Mouse (Mus musculus) fat pad, adult 2 months (tissue): ENCODE measurements around the gene Unc13d.
"Not testable (repeated sequence)": the region's sequence is repeated elsewhere in the genome, so short reads cannot be mapped to it uniquely, and the experiment has no call there.

ENCODE experiments used
- DNase-seq: peaks from one replicate; pipeline ENCODE4 v3.0.0-alpha.2; 2011; ENCODE audit warnings: low read depth, low spot score; ENCODE audit errors: extremely low read depth

Gene Unc13d

DNA sequence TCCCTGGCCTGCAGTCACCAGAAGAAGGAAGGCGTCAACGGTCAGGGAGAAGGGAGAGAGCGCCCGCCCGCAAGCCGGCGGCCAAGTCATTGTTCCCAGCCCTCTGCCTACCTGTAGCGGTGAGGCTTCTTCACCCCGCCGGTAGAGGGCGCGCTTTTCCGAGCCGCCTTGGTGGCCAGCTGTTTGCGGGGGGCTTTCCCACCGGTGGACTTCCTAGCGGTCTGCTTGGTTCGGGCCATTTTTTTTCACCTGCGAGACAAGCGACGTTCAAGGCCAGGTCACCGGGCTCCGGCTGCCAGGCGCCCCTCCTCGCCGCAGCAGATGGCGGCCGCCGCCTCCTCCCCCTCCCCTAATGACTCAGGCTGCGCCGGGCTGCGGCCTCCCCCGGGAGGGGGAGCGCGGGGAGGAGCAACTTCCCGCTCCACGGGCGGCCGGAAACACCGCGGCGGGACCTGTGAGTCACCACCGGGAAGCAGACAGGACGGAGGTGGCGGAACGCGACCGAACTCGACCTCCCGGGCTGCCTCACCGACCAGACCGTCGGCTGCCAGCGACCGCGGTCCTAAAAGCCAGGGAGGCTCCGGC, 53.9 kb downstream of the Unc13d start:
- no peak for DNase-seq

DNA sequence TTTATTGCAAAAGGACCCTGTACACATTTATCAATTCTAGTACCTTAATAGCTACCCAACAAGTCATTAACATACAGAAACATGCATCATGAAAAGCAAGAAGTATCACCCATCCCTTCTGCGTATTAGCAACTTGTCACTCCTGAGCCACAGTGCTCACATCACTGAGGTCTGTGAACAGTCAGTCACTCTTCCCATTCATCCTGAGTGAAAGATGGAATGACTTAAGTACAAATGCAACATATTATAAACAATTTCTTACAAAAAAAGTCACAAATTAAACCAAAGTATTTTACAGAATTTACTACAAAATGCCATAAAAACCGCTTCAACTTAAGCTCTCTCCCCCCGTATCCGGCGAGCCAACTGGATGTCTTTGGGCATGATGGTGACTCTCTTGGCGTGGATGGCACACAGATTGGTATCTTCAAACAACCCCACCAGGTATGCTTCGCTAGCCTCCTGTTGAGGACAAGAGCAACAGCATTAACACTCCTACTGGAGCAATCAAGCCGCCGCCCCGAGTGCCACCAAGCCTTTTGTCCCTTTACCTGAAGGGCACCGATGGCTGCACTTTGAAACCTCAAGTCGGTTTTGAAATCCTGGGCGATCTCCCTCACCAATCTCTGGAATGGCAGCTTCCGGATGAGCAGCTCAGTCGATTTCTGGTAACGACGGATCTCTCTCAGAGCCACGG, 54.5 kb downstream of the Unc13d start:
- not testable (repeated sequence) for DNase-seq

DNA sequence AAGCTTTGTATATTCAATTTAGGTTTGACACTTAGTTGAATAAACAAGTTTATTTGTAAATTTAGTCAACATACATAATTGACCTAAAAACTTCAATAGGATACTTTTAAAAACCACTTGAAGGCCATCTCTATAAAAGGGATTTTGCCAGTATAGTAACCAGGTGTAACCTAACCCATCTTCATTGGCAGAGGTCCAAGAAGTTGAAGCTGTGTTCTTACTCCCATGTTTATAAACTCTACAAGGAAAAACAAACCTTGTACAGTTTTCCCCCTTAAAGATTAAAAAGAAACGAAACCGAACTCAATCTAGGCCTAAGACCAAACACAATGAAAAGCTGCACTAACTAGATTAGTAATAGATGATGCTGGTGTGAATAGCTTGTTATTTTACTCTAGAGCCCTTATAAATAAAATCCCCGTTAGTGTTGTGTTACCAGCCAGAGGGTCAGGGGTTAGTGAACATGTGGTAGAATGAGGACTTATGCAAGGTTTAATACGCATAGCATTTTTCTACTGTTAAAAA, 55.4 kb downstream of the Unc13d start:
- no peak for DNase-seq

DNA sequence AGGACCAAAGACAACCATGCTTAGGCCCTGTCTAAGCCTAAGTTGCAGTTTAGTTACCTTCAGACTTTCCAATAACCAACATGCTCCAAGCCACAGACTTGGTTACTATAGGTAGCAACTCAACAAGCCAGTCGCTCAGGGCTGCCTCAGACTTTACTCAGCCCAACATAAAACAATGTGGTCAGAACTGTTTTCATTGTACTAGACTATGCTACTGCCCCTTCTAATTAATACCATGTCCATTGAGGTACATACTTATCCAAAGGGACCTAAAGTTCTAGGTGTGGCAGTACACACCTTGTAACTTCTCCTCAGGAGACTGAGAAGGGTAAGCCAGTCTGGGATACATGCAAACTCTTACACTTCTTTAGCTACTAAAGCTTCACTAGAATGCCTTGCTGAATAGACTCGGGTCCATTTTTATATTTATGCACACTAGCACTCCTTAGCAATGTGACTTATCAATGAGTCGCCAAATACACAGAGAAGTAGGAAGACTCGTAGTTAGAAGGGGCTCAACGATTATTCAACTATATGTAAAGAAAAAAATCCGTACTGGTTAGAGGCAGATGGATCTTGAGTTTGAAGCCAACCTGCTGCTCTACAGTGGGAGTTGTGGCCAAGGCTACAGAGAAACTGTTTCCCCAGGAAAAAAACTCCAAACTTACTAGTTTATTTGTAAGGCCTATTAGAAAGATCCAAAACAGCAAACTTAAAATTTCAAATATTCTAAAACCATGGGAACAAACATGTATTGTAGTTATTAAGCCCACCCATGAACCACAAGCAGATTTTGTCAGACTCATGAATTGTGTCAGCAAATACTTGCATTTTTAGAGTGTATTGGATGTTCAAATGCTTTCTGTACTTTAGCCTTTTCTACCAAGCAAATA, 56.2 kb downstream of the Unc13d start:
- DNase-seq, result no peak

DNA sequence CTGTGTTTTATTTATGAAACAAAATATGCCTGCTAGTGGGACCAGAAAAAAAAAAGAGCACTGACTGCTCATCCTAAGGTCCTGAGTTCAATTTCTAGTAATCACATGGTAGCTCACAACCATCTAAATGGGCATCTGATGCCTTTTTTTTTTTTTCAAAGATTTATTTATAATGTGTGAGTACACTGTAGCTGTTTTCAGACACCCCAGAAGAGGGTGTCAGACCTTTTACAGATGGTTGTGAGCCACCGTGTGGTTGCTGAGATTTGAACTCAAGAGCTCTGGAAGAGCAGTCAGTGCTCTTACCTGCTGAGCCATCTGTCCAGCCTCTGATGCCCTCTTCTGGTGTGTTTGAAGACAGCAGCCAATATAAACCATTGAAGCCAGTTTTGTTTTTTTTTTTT, 57.2 kb downstream of the Unc13d start:
- no peak for DNase-seq

DNA sequence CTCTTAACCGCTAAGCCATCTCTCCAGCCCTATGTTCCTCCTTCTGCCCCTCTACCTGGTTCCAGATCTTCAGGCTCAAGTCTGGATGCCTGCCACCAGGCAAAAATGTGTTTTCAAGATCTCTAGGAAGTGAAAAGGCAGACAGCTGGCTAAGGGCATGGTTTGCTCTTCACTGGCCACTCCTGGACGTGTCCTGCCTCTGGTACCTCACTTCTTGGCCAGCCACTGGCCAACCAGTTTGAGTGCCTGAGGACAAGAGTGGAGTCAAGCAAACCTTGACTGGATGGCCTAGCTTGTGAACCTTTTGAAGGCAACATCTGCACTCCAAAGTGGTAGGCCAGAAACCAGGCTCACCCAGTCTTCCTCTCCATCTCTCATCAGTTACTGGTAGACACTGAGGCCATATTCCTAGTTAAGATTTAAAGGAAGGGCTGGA, 57.8 kb downstream of the Unc13d start:
- no peak for DNase-seq

DNA sequence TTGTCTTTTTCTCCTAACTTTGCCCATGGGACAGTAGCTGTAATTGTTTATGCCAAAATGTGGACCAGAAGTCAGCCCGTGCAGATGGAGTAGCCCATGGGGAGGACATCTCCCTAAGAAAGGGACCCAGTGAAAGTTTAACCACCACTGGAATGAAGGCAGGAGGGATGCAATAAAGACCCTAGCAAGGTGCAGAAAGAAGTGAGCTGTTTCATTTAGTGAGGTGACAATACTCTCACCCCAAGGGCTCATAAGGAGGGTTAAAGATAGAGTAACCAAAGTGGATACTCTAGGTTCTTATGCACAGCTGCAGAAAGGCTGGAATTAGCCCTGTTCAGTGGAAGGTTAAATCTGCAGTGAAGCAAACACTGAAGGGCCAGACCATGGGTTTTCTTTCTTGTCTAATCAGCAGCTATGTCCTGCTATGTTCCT, 58.4 kb downstream of the Unc13d start:
- no peak for DNase-seq

DNA sequence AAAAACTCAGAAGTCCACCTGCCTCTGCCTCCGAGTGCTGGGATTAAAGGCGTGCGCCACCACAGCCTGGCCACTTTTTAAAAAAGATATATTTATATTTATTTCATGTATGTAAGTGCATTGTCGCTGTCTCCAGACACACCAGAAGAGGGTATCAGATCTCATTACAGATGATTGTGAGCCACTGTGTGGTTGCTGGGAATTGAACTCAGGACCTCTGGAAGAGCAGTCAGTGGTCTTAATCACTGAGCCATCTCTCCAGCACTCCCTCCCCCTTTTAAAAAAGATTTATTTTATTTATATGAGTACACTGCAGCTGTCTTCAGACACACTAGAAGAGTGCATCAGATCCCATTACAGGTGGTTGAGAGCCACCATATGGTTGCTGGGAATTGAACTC, 58.9 kb downstream of the Unc13d start:
- not testable (repeated sequence) for DNase-seq

DNA sequence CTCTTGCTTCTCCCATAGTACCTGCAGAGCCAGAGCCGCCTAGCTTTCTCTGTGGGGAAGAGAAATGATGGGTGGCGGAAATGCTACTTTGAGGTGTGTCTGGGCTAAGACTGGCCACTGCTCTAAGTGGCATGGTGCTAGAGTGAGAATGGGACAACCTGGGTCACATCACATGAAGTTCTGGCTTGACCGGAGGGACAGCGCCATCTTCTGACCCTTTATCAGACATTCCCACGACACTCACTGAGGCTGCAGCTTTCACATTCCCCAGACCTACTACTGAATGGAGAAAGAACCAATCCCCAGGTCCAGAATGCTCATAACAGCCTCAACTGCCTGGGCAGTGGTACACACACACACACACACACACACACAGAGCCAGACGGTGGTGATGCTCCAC, 59.7 kb downstream of the Unc13d start:
- no peak for DNase-seq

DNA sequence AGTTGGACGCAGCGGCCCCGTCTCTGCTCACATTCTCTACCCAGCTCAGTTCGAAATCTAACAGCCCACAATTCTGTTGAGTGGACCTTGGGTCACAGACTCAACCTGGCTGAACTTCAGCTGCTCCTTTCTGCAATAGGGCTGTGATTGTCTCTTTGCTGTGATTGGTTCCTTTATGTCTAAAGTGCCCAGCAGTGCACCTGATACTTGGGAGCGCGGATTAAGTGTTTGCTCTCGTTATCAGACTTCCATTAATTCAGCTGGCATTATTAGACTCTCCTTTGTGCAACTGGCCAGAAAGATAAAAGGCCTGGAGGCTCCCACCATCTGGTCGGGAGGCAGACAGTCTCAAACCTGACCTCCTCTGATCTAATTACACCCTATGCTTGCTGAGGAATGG, 62.9 kb downstream of the Unc13d start:
- no peak for DNase-seq

DNA sequence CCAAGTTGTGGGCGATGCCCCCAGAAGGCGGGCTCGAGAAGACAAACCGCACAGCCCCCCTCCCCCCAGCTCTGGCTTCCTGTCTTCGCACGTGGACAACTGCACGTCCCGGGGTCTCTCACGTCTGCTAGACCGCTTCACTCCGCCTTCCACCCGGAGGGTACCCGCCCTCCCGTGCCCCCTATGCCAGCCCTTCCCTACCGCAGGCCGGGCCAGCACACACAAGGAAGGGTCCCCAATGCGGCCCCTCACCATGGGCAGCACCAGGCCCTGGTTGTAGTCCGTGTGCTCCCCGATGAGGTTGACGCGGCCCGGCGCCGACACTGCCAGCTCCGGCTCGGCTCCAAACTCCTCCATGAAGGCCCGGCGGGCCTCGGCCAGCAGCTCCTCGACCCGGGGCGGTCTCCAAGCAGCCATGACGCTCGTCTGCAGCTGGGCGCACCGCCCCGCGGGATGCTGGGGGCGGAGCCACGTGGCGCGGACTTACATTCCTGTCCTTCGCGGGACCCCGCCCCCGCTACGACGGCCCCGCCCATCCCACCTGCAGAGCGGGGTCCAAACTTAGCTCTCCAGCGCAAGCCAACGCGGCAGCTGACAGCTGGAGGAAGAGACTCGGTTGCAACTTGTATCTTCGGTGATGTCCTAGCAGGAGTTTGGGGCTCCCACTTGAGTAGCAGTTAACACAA, 65.4 kb downstream of the Unc13d start, which contains the start of gene Galk1:
Gene Galk1, minus strand, starts transcription at position 458 of the 686 bp plus-strand sequence.
- no peak for DNase-seq
